Mouse (Mus musculus) erythroid progenitor cell, adult 5-6 weeks (primary cell): ENCODE data around the gene Helz. TPM values are rescaled to one million over a fixed set of nuclear protein-coding genes. Genes with fewer than 3 reads are reported as not detected.
A peak's percentile ranks its signal among the peaks of the same experiment; 100 is the strongest.
"Not testable (repeated sequence)": the region's sequence is repeated elsewhere in the genome, so short reads cannot be mapped to it uniquely, and the experiment has no call there.

ENCODE experiments used
- ATAC-seq: replicated peaks from 2 replicates; pipeline ENCODE4 v1.8.0; 2016; ENCODE audit warnings: moderate number of reproducible peaks, mild to moderate bottlenecking, moderate TSS enrichment, inconsistent platforms; ENCODE audit not compliant: poor library complexity, low FRiP score, severe bottlenecking
- total RNA-seq, 2 experiments: library from RNA; stranded (forward) in 1 of 2; stranded (reverse) in 1 of 2; fragments of 150-400 nt in 1 of 2; fragments of 186-747, 209-891 nt in 1 of 2; gene quantifications; 2 replicates each; pipeline versions ENCODE4 v1.2.3 to v1.2.4; 2015 to 2017; ENCODE audit warnings: low replicate concordance in 2 of 2

Helz gene
- 7.9 and 8.8 TPM in 2 replicates for total RNA-seq (2015; ENCODE audit: low replicate concordance)
- 7.3 and 8.0 TPM in 2 replicates for total RNA-seq (2017; ENCODE audit: low replicate concordance)

DNA sequence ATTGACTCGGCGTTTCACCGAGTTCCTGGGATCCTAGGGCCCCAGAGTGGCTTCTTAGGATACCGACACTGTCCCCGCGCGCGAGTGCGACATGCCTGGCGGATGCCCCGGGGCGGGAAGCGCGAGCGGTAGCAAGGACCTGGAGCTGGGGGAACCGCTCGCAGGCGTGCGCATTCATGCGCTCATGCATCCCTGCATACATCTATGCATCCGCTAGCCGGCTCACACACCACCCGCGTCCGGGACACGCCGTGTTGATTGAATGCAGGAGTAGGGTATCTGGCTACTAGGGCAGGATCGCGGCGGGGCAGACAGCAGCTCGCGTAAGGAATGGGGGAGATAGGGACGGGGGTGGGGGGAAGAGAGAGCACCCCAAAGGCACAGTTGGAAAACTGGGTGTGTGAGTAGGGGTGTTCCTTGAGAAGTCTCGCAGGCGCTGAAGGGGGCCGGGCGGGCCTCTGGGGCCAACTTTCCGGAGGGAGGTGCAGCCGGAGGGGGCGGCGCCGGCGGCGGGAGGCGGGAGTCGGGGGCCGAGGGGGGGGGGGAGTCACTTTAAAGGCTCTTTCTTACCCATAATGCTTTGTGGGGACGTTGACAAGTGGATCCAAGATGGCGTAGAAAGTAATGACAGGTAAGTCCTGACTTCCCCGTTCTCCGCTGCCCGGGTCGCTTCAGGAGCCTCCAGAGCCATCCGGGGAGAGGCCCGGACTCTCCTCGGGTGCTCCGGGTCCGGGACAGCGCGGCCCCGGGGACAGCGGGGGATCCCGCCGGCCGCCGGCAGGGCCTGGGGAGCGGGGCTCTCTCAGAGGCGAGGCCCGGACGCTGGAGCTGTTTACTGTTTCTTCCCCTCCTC is at the start of gene Helz:
Gene Helz, plus strand, starts transcription at position 580 of the 853 bp plus-strand sequence.
- peak; percentile 55 for ATAC-seq

DNA sequence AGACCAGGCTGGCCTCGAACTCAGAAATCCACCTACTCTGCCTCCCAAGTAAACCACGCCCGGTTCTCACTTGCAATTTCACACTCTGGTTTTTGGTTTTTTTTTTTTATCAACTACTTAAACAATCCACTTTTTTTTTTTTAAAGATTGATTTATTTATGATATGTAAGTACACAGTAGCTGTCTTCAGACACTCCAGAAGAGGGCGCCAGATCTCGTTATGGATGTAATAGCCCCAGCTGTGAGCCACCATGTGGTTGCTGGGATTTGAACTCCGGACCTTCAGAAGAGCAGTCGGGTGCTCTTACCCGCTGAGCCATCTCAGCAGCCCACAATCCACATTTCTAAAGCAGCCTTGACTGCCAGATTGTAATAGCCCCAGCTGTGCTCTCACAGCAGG is 44.9 kb upstream of the Helz start:
- no peak for ATAC-seq

DNA sequence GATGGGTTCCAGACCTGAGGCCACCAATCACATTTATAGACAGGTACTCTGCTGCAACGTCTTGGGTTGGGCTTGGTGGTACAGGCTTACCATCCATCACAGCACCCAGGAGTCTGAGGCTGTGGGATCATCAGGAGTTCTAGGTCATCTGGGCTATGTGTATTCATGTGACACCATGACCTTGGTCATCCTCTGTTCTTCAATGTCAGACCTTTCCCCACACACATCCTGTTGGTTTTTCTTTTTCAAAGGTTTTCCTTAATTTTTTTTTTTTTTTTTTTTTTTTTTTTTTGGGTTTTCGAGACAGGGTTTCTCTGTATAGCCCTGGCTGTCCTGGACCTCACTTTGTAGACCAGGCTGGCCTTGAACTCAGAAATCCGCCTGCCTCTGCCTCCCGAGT is 43.4 kb upstream of the Helz start:
- not testable (repeated sequence) for ATAC-seq

DNA sequence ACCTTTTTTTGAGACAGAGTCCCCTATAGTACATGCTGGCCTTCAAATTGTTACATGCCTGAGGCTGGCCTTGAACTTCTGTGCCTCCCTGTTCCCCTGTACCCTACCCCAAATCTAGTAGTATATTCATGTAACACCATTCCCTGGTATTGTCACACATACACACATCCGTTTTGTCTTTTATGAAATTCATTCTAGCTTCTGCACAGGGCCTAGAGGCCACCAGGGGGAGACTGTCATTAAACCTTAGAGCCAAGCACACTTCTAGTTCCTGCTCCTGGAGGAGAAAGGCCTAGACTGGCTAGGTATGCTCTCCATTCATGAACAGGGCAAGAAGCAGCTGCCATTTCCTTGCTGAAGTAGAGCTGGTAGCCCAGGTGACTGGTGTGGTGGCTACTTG is 41.5 kb upstream of the Helz start:
- no peak for ATAC-seq

DNA sequence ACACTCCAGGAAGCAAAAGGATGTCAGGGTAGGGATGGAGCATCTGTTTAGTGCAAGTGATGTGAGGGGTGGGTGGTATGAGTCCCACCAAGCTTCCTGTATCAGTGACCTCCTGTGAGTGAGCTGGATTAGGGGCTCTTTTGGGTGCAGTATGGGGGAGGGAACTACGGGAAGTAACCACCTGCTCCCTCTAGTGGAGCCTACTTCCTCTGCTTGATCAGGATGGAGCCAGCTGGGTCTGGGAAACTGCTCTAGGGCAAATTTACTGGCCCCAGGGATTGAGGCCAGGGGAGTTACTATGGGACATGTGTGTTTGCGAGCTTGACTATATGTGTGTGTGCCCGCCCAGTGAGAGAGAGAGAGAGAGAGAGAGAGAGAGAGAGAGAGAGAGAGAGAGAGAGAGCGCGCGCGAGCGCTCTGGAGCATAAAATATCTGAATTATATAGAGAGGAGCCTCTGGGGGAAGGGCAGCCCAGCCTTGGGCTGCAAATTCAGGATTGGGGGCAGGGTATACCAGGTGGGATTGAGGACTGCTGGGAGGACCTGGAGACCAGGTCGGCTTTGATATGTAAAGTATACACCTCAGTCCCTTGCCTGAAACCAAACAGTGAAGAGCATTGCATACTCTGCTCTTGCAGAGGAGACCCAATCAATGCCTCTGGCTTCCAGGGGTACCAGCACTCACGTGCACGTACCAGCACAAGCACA is 37.9 kb upstream of the Helz start:
- ATAC-seq, result no peak

DNA sequence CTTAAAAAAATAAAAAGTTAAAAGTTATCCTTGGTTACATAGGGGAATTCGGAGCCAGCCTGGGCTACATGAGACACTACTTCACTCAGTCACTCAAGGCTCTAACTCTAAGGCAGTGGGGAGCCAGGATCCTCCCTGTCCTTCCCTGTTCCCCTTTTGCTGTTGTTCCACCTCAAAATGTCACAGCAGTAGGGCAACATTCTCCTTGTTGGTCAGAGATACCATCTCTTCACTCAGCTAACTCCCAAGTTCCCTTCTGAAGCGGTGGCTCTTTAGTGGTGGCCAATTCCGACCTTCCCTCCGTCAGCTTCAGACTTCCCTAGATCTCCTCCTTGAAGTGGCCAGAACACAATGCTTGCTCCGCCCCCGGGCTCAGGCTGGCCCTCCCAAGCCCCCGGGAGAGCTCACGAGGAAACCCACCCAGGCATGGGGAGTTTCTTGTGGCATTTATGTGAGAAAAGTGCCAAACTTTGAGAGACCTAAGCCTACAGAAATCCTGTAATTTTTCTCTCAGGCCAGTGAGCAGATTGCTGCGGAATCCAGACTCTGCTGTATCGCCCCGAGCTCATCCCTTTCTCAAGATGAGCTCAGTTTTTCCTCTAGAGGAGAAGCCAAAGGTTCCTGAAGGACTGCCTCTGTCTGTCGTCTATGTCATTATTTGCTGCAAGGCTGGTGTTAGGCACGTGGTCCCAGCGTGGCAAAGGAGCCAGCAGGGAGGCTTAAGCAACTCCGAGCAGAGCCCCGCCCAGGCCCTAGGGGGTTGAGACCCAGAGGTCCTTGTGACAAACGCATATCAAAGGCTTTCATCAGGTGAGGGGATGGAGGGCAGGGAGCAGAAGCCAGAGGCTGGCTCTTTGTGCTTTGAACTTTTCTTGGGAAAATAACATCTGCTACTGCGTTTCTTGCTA is 37.1 kb upstream of the Helz start:
- no peak for ATAC-seq

DNA sequence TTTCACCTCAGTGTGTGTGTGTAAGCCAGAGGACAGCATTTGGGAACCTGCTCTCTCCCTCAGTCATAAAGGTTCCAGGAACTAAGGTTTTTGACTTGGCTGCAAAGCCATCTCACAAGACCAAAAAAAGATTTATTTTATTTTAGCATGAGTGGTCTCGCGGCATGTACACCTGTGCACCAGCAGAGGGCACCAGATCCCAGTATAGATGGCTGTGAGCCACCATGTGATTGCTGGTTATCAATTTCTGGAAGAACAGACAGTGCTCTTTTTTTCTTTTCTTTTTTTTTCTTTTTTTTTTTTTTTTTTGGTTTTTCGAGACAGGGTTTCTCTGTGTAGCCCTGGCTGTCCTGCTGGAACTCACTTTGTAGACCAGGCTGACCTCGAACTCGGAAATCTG is 35.8 kb upstream of the Helz start:
- ATAC-seq, result peak; percentile 62; the same call in 1 of the 2 replicates

DNA sequence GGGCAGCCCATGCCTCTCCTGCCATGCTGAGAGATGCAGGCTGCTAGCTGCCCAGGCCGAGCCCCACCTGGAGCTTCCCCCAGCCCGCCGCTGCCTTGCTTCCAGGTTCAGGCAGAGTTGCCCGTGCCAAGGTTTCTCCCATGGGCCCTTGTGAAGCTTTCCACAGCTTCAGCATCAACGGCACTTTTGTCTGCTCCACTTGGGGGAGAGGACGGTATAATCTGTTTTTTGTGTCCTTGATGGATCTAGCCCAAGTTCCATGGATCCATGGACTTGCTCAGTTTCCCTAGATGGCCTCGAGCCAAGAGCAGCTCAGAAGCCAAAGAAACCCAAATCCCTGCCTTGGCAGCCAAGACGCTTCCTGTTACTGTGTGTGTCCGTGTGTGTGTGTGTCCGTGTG is 34.7 kb upstream of the Helz start:
- ATAC-seq, result no peak

DNA sequence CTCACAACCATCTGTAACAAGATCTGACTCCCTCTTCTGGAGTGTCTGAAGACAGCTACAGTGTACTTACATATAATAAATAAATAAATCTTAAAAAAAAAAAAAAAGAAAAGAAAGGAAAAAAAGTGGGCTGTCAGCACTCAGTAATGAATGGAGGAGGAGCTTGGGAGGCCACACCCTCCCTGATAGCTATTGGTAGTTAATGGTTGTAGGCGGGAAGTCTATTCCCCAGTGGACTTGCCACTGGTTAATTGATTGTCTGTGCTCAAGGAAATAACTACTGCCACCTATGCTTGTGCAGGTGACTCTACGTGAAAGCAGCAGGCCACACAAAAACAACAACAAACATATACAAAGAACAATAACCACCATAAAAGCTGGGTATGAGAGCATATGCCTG is 31.3 kb upstream of the Helz start:
- ATAC-seq, result no peak

DNA sequence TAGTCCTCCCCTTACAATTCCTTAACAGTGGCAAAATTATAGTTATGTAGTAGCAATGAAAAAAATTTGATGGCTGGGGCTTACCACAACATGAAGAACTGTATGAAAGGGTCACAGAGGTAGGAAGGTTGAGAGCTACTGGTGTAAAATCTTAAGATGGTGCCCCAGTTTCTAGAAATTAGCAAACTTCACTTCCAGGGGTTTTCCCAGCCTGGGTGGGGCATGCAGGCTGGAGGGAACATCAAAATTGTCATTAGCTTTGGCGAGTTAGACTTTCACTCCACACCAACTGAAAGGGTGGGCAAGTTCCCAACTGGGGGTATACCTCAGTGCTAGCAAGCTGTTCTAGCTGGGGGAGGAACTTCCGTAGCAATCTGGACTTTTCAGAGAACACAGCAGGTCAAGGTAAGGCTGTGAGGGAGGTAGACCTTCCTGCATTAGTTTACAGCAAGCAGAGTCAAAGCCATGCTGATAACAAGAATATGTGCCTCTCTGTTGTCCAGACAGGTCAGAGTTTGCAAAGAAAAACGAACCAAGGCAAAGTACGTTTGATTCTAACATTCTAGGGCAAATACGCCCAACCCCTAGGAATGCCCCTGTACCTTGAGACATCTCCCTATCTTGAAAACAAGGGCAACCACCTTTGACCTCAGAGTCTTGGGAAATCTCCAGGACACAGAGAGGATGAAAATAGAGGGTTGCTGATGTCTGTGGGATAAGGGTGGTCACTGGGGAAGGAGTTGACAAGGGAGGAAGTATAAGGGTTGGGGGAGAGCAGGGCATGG is 28.9 kb upstream of the Helz start:
- ATAC-seq, result no peak

DNA sequence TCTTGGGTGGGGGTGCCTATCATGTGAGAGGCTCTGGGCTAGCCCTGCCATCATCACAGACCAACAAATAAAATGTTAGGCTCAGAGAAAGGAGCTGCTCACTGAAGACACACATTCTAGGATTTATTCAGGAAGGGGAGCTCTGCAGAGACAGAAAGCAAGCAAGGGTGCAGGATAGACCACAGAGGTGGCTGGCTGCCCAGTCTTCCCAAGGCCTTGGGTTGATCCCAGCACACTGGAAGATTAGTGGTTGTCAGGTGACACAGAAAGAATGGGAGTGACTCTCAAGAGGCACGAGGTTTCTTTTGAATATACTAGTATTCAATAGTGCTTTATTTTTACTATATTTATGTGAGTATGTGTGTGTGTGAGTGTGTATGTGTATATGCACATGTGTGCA is 26.6 kb upstream of the Helz start:
- ATAC-seq, result no peak

DNA sequence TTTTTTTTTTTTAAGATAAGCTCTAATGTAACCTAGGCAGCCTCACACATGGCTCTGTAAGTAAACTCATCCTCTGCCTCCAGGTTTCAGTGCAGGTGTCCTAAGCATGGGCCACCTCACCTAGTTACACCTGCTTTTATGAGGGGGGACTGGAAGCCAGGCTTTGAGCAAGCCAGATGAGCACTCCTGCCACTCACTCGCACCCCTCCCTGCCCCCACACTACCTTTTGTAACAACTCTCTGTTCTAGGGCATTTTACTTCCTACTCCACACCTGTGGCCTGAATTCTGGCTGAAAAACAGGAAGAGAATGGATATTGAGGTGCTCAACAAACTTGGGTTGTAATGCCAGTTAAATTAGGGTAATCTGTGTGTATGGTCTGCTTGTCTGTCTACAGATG is 22.8 kb upstream of the Helz start:
- ATAC-seq, result no peak

DNA sequence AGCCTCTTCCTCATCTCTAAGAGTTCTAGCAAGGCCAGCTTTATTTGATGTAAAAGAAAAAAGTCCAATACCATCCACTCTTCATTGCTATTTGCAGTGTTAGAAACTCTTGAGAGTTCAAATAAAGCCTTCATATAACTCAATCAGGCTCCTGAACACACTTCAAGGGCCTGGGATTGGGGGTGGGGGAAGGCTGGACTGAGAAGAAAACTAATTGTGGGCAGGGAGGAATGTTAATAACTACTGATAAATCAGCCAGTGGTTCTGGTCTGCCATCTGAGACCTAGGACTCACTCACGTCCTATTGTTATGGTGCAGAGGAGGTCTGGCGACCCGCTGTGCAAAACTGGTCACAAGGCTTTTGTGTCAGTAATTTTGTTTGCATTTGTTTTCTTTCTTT is 20.1 kb upstream of the Helz start:
- no peak for ATAC-seq

DNA sequence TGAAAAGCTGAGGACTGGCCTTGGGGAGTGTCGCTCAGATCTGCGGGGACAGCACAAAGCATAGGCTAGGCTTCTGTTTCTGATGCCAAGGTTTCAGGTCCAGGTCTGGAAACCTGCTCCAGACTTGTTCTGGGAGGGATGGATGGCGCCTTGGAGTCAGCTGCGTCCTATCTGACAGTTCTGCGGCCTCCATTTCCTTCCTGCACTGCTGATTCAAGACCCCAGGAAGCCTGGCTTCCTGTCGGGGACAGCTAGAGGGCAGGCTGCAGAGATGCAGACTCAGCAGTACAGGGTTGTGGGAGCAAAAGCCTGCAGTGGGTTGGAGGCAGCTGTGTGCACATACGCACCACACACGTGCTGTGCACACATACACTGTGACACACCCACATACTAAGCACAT is 18.4 kb upstream of the Helz start:
- no peak for ATAC-seq

DNA sequence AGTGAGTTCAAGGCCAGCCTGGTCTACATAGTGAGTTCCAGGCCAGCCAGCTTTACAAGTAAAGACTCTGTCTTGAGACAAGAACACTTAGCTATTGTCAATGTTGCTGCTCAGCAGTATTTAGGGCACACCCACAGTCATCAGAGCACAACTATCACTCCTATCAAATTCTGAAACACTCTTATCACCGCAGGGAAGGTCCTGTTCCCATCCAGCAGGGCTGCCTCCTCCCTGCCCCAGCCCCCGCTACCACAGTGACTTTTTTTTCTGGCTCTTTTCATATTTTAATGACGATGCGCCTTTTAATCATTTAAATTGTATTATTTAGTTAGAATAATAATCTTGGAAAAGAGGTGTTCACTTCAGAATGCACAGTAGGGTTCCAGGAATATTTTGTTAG is 16.3 kb upstream of the Helz start:
- no peak for ATAC-seq

DNA sequence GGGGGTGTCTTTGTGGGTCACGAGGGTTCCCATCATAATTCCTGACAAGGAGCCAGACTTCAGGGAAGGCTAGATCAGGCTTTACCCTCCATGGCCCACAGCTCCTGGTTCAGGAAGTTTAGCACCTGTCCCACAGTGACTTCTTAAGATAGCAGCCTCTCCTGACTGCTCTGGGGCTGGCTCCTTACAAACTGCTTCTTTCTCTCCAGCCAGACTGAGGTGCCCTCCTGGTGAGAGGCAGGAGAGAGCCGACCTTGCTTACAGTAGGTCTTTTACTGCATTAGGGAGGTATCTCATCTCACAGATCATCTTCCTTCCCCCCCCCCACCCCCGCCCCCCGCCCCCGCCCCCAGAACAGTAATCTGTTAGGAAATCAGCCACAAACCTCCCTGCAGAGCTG is 15.5 kb upstream of the Helz start:
- no peak for ATAC-seq

DNA sequence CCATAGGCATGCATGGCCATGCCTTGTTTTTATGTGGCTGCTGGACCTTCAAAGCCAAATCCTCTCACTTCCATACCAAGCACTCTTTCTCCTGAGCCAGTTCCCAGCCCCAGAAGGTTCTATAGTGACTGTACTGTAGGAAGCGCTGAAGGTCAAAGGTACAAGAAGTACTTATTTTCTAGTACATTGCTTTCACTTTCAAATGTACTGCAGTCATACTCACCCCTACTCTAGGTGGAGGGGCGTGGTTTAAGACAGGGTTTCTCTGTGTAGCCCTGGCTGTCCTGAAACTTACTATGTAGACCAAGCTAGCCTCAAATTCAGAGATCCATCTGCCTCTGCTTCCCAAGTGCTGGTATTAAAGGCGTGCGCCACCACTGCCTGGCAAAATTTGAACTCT is 8.7 kb upstream of the Helz start:
- no peak for ATAC-seq

DNA sequence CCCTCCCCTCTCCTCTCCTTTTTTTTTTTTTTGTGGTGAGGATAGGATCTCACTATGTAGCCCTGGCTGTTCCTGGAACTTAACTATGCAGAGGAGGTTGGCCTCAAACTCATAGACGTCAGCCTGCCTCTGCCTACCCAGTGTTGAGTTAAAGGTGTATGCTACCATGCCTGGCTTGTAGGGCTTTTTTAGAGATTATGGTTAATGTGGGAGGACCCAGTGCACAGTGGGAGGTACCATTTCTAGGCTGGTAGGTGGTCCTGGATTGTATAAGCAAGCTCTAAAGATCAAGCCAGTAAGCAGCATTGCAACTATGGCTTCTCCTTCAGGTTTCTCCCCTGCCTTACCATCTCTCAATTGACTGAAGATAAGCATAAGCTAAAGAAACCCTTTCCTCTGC is 7.4 kb upstream of the Helz start:
- no peak for ATAC-seq

DNA sequence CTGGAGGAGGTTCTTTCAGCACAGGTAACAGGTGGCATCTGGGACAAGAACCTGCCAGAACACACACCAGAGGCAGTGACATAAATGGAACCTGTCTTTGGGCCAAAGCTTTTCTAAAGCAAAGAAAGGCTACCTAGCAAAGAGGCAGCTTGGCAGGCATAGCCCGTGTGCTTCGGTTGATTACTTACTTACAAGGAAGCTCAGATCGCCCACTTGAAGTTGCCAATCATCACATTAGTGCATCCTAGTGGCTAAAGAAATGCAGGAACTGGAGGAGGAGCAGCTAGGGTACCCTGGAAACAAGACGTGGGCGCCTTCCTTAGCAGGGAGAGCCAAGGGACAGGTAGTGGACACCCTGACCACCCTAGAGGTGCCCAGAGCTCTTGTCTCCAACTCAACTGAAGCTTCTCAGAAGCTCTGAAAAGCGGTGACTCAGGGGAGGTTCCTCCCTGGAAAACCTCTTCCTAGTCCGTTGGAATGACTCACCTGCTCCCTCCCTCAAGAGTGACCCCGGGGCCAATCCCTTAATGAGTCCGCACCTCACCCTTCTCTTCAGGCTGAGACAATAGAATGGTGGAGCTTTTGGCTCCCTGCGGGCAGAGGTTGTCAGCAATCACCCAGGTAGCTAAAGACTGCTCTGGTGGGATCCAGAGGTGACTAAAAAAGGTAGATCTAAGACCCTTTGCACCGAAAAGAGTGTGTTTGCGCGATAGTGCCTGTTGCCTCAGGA is 1.8 kb upstream of the Helz start:
- ATAC-seq, result no peak
